Mouse (Mus musculus): ENCODE results near the gene Qrich2.

GRCm38 (mm10) chr11:116479832-116480231, 13.8 kb upstream of the Qrich2 start:
- TF ChIP-seq POLR2A (IDR thresholded peaks at IDR 0.05; ENCODE audit: insufficient read depth, low read depth, low read length) (no peak), CTCF (IDR thresholded peaks at IDR 0.05; ENCODE audit: insufficient read depth, low read depth, low read length) (no peak)

Measured in olfactory bulb, adult 2 months (tissue).